Mouse (Mus musculus) lung, postnatal 0 days (tissue): ENCODE measurements at regions not wholly inside any gene's neighbourhood (a gene's known extent, or its start where the extent isn't known, plus 50 kb on each side); places are given as distances from the start of the nearest gene placed in this dataset.

Source experiments
- CTCF ChIP-seq: IDR thresholded peaks from 2 replicates; pipeline ENCODE4 v1.5.1; 2016; ENCODE audit warnings: antibody characterized with exemption, mild to moderate bottlenecking
- EP300 ChIP-seq: IDR thresholded peaks from 2 replicates; pipeline ENCODE4 v1.6.1; 2016; ENCODE audit warnings: antibody characterized with exemption, mild to moderate bottlenecking, control low read depth

GRCm38 (mm10) chr2:54190828-54191227, 105.5 kb upstream of the Rprm start:
- TF ChIP-seq EP300 = no peak
- TF ChIP-seq CTCF = no peak
